Comparison of ENCODE assay signal across 8 mouse cellular contexts in the genomic region with DNA sequence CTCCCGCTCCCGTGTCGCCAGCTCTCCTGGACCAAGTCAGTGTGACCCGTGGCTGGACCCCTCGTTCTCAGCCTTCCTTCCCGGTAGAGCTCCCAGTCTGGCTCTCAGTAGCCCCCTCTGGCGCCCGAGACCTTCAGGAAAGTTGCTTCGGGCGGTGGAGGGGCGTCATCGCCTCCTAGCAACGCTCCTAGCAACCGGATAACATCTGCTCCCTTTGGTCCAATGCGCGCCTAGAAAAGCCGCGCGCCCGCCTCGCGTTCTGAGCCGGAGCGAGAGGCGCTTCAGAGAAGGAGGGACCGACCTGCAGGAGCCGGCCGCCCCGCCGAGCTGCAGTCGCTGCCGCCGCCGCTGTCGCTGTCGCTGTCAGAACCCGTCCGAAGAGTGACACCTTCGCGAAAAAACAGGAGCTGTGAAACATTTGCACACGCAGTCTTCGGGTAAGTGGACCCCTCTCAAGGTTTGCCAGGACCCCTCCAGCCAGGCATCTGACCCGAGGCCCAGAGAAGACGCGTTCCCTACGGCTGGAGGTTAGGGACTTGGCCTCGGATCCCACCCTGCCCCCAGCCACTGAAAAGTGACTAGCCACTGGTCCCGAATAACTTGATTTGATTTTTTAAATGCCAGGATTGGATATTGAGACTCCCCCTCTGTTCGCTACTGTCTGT. TPM values are rescaled to one million over a fixed set of nuclear protein-coding genes. Genes with fewer than 3 reads are reported as not detected.
DNase-seq lines count a peak whose midpoint lies in the region; ATAC-seq lines count a peak whose summit lies in the region.

No protein-coding gene starts in this region.

- no peaks in the 10 kb centered on the region for H3K9me3 ChIP-seq in embryonic facial prominence, embryonic 13.5 days
- no peaks in the 10 kb centered on the region for H3K9me3 ChIP-seq in midbrain, embryonic 12.5 days
- H3K9me3 ChIP-seq in stomach, embryonic 14.5 days (ENCODE audit: control insufficient read depth, low read depth, low read length), result no peaks in the 10 kb centered on the region

- intact Hi-C loops in left cerebral cortex, postnatal 4 days (cut with DNase I), result loop anchor here (5.0 kb wide), 2 partner anchors 122 to 227 kb away; no protein-coding TSS in a partner anchor

- peak overlapping the region; percentile 62 for H3K9ac ChIP-seq in embryonic facial prominence, embryonic 13.5 days
- no peak overlapping the region; the same call in 1 of the 2 replicates for H3K9ac ChIP-seq in midbrain, embryonic 12.5 days (replicated peaks)
- no peak overlapping the region for H3K9ac ChIP-seq in stomach, embryonic 14.5 days (replicated peaks; ENCODE audit: low read depth, low read length)

- ATAC-seq in embryonic facial prominence, embryonic 13.5 days (ENCODE audit: insufficient number of reproducible peaks, insufficient read depth, low FRiP score, low TSS enrichment, low read depth), result peak; percentile 87
- ATAC-seq in midbrain, embryonic 12.5 days (ENCODE audit: low FRiP score, low read depth), result peak; percentile 98
- ATAC-seq in stomach, embryonic 14.5 days (ENCODE audit: insufficient number of reproducible peaks, insufficient read depth, low FRiP score, low read depth), result peak; percentile 95

- H3K36me3 ChIP-seq in embryonic facial prominence, embryonic 13.5 days, result no peaks in the 10 kb centered on the region
- no peaks in the 10 kb centered on the region for H3K36me3 ChIP-seq in midbrain, embryonic 12.5 days
- no peaks in the 10 kb centered on the region for H3K36me3 ChIP-seq in stomach, embryonic 14.5 days (ENCODE audit: control insufficient read depth, insufficient read depth, low read length)

- under 1% methylated on average over 49 of the region's 49 CpGs for whole genome bisulfite sequencing in embryonic facial prominence, embryonic 13.5 days
- under 1% methylated on average over 49 of the region's 49 CpGs for WGBS in midbrain, embryonic 12.5 days
- WGBS in stomach, embryonic 14.5 days, result under 1% methylated on average over 49 of the region's 49 CpGs

- peak overlapping the region; percentile 47 for H3K4me3 ChIP-seq in embryonic facial prominence, embryonic 13.5 days
- peak overlapping the region; percentile 47 for H3K4me3 ChIP-seq in midbrain, embryonic 12.5 days
- H3K4me3 ChIP-seq in stomach, embryonic 14.5 days (ENCODE audit: low read depth, low read length), result peak overlapping the region; percentile 32

- peaks cover 46% of the 10 kb centered on the region for H3K27me3 ChIP-seq in embryonic facial prominence, embryonic 13.5 days
- peaks cover 31% of the 10 kb centered on the region for H3K27me3 ChIP-seq in midbrain, embryonic 12.5 days
- peaks cover 11% of the 10 kb centered on the region; the same call in 1 of the 2 replicates for H3K27me3 ChIP-seq in stomach, embryonic 14.5 days (ENCODE audit: control insufficient read depth, insufficient read depth, low read length)

- no peak overlapping the region for H3K27ac ChIP-seq in embryonic facial prominence, embryonic 13.5 days
- H3K27ac ChIP-seq in midbrain, embryonic 12.5 days (replicated peaks), result no peak overlapping the region
- H3K27ac ChIP-seq in stomach, embryonic 14.5 days (ENCODE audit: low read length), result no peak overlapping the region

- peak; percentile 45 to 53 for DNase-seq in adrenal gland, postnatal 36 days
- DNase-seq in heart, adult 8-10 months (ENCODE audit: low spot score), result peak; percentile 9
- DNase-seq in kidney, adult 18-20 months, result peak; percentile 6
- peak; percentile 96 for DNase-seq in left cerebral cortex, postnatal 4 days
- DNase-seq in spleen, postnatal 4 days (ENCODE audit: low spot score in 2 of 2), result no peak

- H3K4me2 ChIP-seq in embryonic facial prominence, embryonic 13.5 days, result peak overlapping the region; percentile 91
- H3K4me2 ChIP-seq in midbrain, embryonic 12.5 days (replicated peaks), result peak overlapping the region; percentile 92
- H3K4me2 ChIP-seq in stomach, embryonic 14.5 days (replicated peaks; ENCODE audit: low read depth, low read length), result peak overlapping the region; percentile 74

- peaks cover 10% of the 10 kb centered on the region for H3K4me1 ChIP-seq in embryonic facial prominence, embryonic 13.5 days
- peaks cover 10% of the 10 kb centered on the region for H3K4me1 ChIP-seq in midbrain, embryonic 12.5 days
- peaks cover 6% of the 10 kb centered on the region; the same call in 1 of the 2 replicates for H3K4me1 ChIP-seq in stomach, embryonic 14.5 days (ENCODE audit: control insufficient read depth, insufficient read depth, low read length)

RNA-seq across cellular contexts. Expression of gene Gm11042, which starts 32.0 kb away (rescaled TPM):
- not detected for total RNA-seq in adrenal gland, postnatal 36 days (2021)
- not detected in 2 replicates for polyA plus RNA-seq in embryonic facial prominence, embryonic 13.5 days (2015; fragmentation: Nextera tagmentation; extraction: Ambion mirVana)
- total RNA-seq in heart, adult 8-10 months (2022), result not detected
- not detected for total RNA-seq in left cerebral cortex, postnatal 4 days (2021)
- polyA plus RNA-seq in midbrain, embryonic 12.5 days (2016; fragmentation: Nextera tagmentation; extraction: Ambion mirVana), result not detected in 2 replicates
- not detected in 2 replicates for polyA plus RNA-seq in stomach, embryonic 14.5 days (2014; fragmentation: Nextera tagmentation; extraction: Ambion mirVana)

Comparison
In these comparisons a context has a peak if more than half of its experiments do, and no peak if none do; other contexts are left out.
1. DNase-seq: peak in adrenal gland, postnatal 36 days (2 of 2), heart, adult 8-10 months (single experiment), kidney, adult 18-20 months (single experiment) and left cerebral cortex, postnatal 4 days (single experiment); none in spleen, postnatal 4 days (0 of 2).
2. Peak in every context shown above with its lines, with median percentiles within 50 percentile points of each other: ATAC-seq, H3K4me2 ChIP-seq and H3K4me3 ChIP-seq.